Mouse (Mus musculus) MEL (cell line): ENCODE measurements at regions not wholly inside any gene's neighbourhood (a gene's known extent, or its start where the extent isn't known, plus 50 kb on each side); places are given as distances from the start of the nearest gene placed in this dataset.

Experiments
- DNase-seq: peaks from one replicate; pipeline ENCODE4 v3.0.0; 2011; ENCODE audit warnings: low read depth, low spot score
- H3K27ac ChIP-seq: 2 replicates; pipeline ENCODE4 v1.5.1; 2012; ENCODE audit warnings: low read depth, mild to moderate bottlenecking, control low read depth, low read length, moderate library complexity; ENCODE audit not compliant: control insufficient read depth
- H3K27me3 ChIP-seq, 2 experiments: fragments of 150-350 bp in 1 of 2; sonication (generic) in 1 of 2; 2 replicates each; pipeline ENCODE4 v1.6.1; 2012; ENCODE audit warnings: low read length in 2 of 2, mild to moderate bottlenecking in 2 of 2, improper control_type of control experiment in 1 of 2, moderate library complexity in 1 of 2; ENCODE audit not compliant: insufficient read depth in 2 of 2, control insufficient read depth in 1 of 2
- H3K36me3 ChIP-seq, 2 experiments: 2 replicates each; pipeline ENCODE4 v1.6.1; 2012 to 2014; ENCODE audit warnings: low read length in 2 of 2, improper control_type of control experiment in 1 of 2, inconsistent platforms in 1 of 2, mild to moderate bottlenecking in 1 of 2; ENCODE audit not compliant: insufficient read depth in 2 of 2, control insufficient read depth in 1 of 2
- H3K4me1 ChIP-seq, 2 experiments: fragments of 150-350 bp in 1 of 2; sonication (generic) in 1 of 2; 2 replicates each; pipeline ENCODE4 v1.6.1; 2012; ENCODE audit warnings: low read length in 2 of 2, improper control_type of control experiment in 1 of 2, mild to moderate bottlenecking in 1 of 2; ENCODE audit not compliant: insufficient read depth in 2 of 2, control insufficient read depth in 1 of 2
- H3K4me3 ChIP-seq, 2 experiments: fragments of 150-350 bp in 1 of 2; sonication (generic) in 1 of 2; 2 replicates each; pipeline ENCODE4 v1.5.1; 2012; ENCODE audit warnings: low read depth in 2 of 2, low read length in 2 of 2, mild to moderate bottlenecking in 2 of 2, moderate library complexity in 2 of 2, control low read depth in 1 of 2, improper control_type of control experiment in 1 of 2; ENCODE audit not compliant: control insufficient read depth in 1 of 2, insufficient read depth in 1 of 2
- H3K79me2 ChIP-seq: 2 replicates; pipeline ENCODE4 v1.6.1; 2012; ENCODE audit warnings: mild to moderate bottlenecking, low read length, moderate library complexity; ENCODE audit not compliant: control insufficient read depth, poor library complexity, insufficient read depth
- H3K9ac ChIP-seq: 2 replicates; pipeline ENCODE4 v1.6.1; 2012; ENCODE audit warnings: low read depth, mild to moderate bottlenecking, control low read depth, low read length, moderate library complexity; ENCODE audit not compliant: control insufficient read depth, poor library complexity, severe bottlenecking
- H3K9me3 ChIP-seq: fragments of 150-350 bp; sonication (generic); replicated peaks from 2 replicates; pipeline ENCODE4 v1.6.1; 2012; ENCODE audit warnings: mild to moderate bottlenecking, low read length, improper control_type of control experiment, moderate library complexity; ENCODE audit not compliant: insufficient read depth
- CHD1 ChIP-seq: IDR thresholded peaks from 2 replicates; pipeline ENCODE4 v1.6.1; 2012; ENCODE audit warnings: low read depth, mild to moderate bottlenecking, inconsistent platforms, low read length, improper control_type of control experiment
- CHD2 ChIP-seq: IDR thresholded peaks from 2 replicates; pipeline ENCODE4 v1.6.1; 2011; ENCODE audit warnings: low read length, improper control_type of control experiment
- CTCF ChIP-seq, 3 experiments: IDR thresholded peaks in 2 of 3; conservative IDR thresholded peaks in 1 of 3; 2 replicates each; pipeline ENCODE4 v1.5.1; 2011 to 2012; ENCODE audit warnings: low read length in 3 of 3, low read depth in 2 of 3, mild to moderate bottlenecking in 2 of 3, improper control_type of control experiment in 1 of 3, inconsistent platforms in 1 of 3, mixed read lengths in 1 of 3, moderate library complexity in 1 of 3; ENCODE audit not compliant: control insufficient read depth in 1 of 3, insufficient read depth in 1 of 3, poor library complexity in 1 of 3, severe bottlenecking in 1 of 3
- E2F4 ChIP-seq: IDR thresholded peaks from 2 replicates; pipeline ENCODE4 v1.6.1; 2011; ENCODE audit warnings: low read depth, low read length, improper control_type of control experiment, borderline replicate concordance
- ELF1 ChIP-seq: IDR thresholded peaks from 2 replicates; pipeline ENCODE4 v1.6.1; 2014; ENCODE audit warnings: low read depth, mild to moderate bottlenecking, inconsistent platforms, low read length, improper control_type of control experiment, moderate library complexity
- ETS1 ChIP-seq: IDR thresholded peaks from 2 replicates; pipeline ENCODE4 v1.6.1; 2012; ENCODE audit warnings: low read depth, mild to moderate bottlenecking, inconsistent platforms, low read length, improper control_type of control experiment, moderate library complexity
- JUND ChIP-seq: IDR thresholded peaks from 2 replicates; pipeline ENCODE4 v1.6.1; 2011; ENCODE audit warnings: low read depth, mild to moderate bottlenecking, improper control_type of control experiment, low read length
- KAT2A ChIP-seq: conservative IDR thresholded peaks from 2 replicates; pipeline ENCODE4 v1.6.1; 2012; ENCODE audit warnings: low read depth, low read length, improper control_type of control experiment, inconsistent platforms
- MAFK ChIP-seq: IDR thresholded peaks from 2 replicates; pipeline ENCODE4 v1.6.1; 2011; ENCODE audit warnings: low read depth, mild to moderate bottlenecking, low read length, improper control_type of control experiment, borderline replicate concordance
- MAX ChIP-seq: IDR thresholded peaks from 2 replicates; pipeline ENCODE4 v1.6.1; 2011; ENCODE audit warnings: low read length, improper control_type of control experiment
- MEF2A ChIP-seq: IDR thresholded peaks from 2 replicates; pipeline ENCODE4 v1.6.1; 2014; ENCODE audit warnings: low read depth, mild to moderate bottlenecking, inconsistent platforms, low read length, improper control_type of control experiment; ENCODE audit not compliant: poor library complexity, insufficient replicate concordance, severe bottlenecking; ENCODE audit errors: extremely low read depth
- MXI1 ChIP-seq: IDR thresholded peaks from 2 replicates; pipeline ENCODE4 v1.6.1; 2011; ENCODE audit warnings: mild to moderate bottlenecking, low read depth, low read length, improper control_type of control experiment
- NELFE ChIP-seq: IDR thresholded peaks from 2 replicates; pipeline ENCODE4 v1.6.1; 2011; ENCODE audit warnings: low read depth, low read length, improper control_type of control experiment
- NRF1 ChIP-seq: IDR thresholded peaks from 2 replicates; pipeline ENCODE4 v1.6.1; 2014; ENCODE audit warnings: low read depth, mild to moderate bottlenecking, inconsistent platforms, low read length, improper control_type of control experiment, moderate library complexity; ENCODE audit not compliant: poor library complexity, insufficient read depth, severe bottlenecking
- POLR2A ChIP-seq, 2 experiments: IDR thresholded peaks; 2 replicates each; pipeline ENCODE4 v1.6.1; 2011 to 2012; ENCODE audit warnings: low read length in 2 of 2, mild to moderate bottlenecking in 2 of 2, control low read depth in 1 of 2, improper control_type of control experiment in 1 of 2, low read depth in 1 of 2, moderate library complexity in 1 of 2; ENCODE audit not compliant: control insufficient read depth in 1 of 2, insufficient read depth in 1 of 2, poor library complexity in 1 of 2
- POLR2AphosphoS2 ChIP-seq: IDR thresholded peaks from 2 replicates; pipeline ENCODE4 v1.6.1; 2011; ENCODE audit warnings: low read length, improper control_type of control experiment
- POLR2AphosphoS5 ChIP-seq: IDR thresholded peaks from 2 replicates; pipeline ENCODE4 v1.6.1; 2012; ENCODE audit warnings: low read depth, borderline replicate concordance, mild to moderate bottlenecking, inconsistent platforms, low read length, moderate library complexity, mixed read lengths
- RAD21 ChIP-seq: IDR thresholded peaks from 2 replicates; pipeline ENCODE4 v1.6.1; 2011; ENCODE audit warnings: mild to moderate bottlenecking, low read depth, low read length, improper control_type of control experiment
- SIN3A ChIP-seq: IDR thresholded peaks from 2 replicates; pipeline ENCODE4 v1.6.1; 2012; ENCODE audit warnings: low read length, improper control_type of control experiment, inconsistent platforms
- SMC3 ChIP-seq: IDR thresholded peaks from 2 replicates; pipeline ENCODE4 v1.6.1; 2011; ENCODE audit warnings: low read depth, low read length, improper control_type of control experiment
- TAL1 ChIP-seq: IDR thresholded peaks from 2 replicates; pipeline ENCODE4 v1.6.1; 2012; ENCODE audit warnings: mild to moderate bottlenecking, inconsistent platforms, low read length, moderate library complexity, mixed read lengths
- TCF12 ChIP-seq: IDR thresholded peaks from 2 replicates; pipeline ENCODE4 v1.6.1; 2014; ENCODE audit warnings: low read depth, mild to moderate bottlenecking, inconsistent platforms, low read length, improper control_type of control experiment, moderate library complexity
- USF1 ChIP-seq: IDR thresholded peaks from 2 replicates; pipeline ENCODE4 v1.6.1; 2014; ENCODE audit warnings: low read depth, mild to moderate bottlenecking, inconsistent platforms, low read length, improper control_type of control experiment, moderate library complexity
- USF2 ChIP-seq, 2 experiments: IDR thresholded peaks; 2 replicates each; pipeline ENCODE4 v1.6.1; 2011 to 2012; ENCODE audit warnings: improper control_type of control experiment in 2 of 2, low read length in 2 of 2, borderline replicate concordance in 1 of 2, inconsistent platforms in 1 of 2, low read depth in 1 of 2, mild to moderate bottlenecking in 1 of 2; ENCODE audit not compliant: insufficient read depth in 1 of 2
- ZC3H11A ChIP-seq: IDR thresholded peaks from 2 replicates; pipeline ENCODE4 v1.6.1; 2012; ENCODE audit warnings: low read depth, mild to moderate bottlenecking, inconsistent platforms, low read length, improper control_type of control experiment
- ZKSCAN1 ChIP-seq: IDR thresholded peaks from 2 replicates; pipeline ENCODE4 v1.6.1; 2012; ENCODE audit warnings: low read depth, mild to moderate bottlenecking, inconsistent platforms, low read length, improper control_type of control experiment, moderate library complexity
- ZMIZ1 ChIP-seq: IDR thresholded peaks from 2 replicates; pipeline ENCODE4 v1.6.1; 2012; ENCODE audit warnings: low read depth, mild to moderate bottlenecking, inconsistent platforms, low read length, improper control_type of control experiment, moderate library complexity
- ZNF384 ChIP-seq: IDR thresholded peaks from 2 replicates; pipeline ENCODE4 v1.6.1; 2012; ENCODE audit warnings: low read depth, mild to moderate bottlenecking, inconsistent platforms, low read length, improper control_type of control experiment

GRCm38 (mm10) chr3:52546035-52546434 is 277.9 kb downstream of the Foxo1 start:
- no peak for TF ChIP-seq NRF1
- TF ChIP-seq SIN3A: no peak
- TF ChIP-seq CHD1: no peak
- TF ChIP-seq POLR2AphosphoS5: no peak
- no peak for TF ChIP-seq ELF1
- no peak for TF ChIP-seq USF1
- TF ChIP-seq POLR2AphosphoS2: no peak
- TF ChIP-seq MAX: no peak
- no peak for TF ChIP-seq ZNF384
- TF ChIP-seq MAFK: no peak
- TF ChIP-seq SMC3: no peak
- TF ChIP-seq ZMIZ1: no peak
- no peak for TF ChIP-seq ZKSCAN1
- TF ChIP-seq TAL1: no peak
- TF ChIP-seq USF2 (IDR thresholded peaks at IDR 0.05; ENCODE audit: borderline replicate concordance in 1 of 2, insufficient read depth in 1 of 2, low read depth in 1 of 2, low read length in 2 of 2): no peak
- TF ChIP-seq TCF12: no peak
- no peak for TF ChIP-seq NELFE
- TF ChIP-seq ZC3H11A: no peak
- no peak overlapping the region for H3K27ac ChIP-seq
- H3K79me2 ChIP-seq: no peaks in the 10 kb centered on the region
- DNase-seq: no peak
- H3K9ac ChIP-seq: no peak overlapping the region
- no peaks in the 10 kb centered on the region for H3K27me3 ChIP-seq
- H3K9me3 ChIP-seq: no peaks in the 10 kb centered on the region
- H3K4me1 ChIP-seq: no peaks in the 10 kb centered on the region
- no peaks in the 10 kb centered on the region for H3K36me3 ChIP-seq
- no peak overlapping the region for H3K4me3 ChIP-seq

GRCm38 (mm10) chr3:52543006-52543405 is 274.9 kb downstream of the Foxo1 start:
- Histone ChIP-seq H3K9me3 (no peaks in the 10 kb centered on the region), H3K4me3 (no peak overlapping the region), H3K4me1 (no peaks in the 10 kb centered on the region), H3K9ac (no peak overlapping the region), H3K27me3 (no peaks in the 10 kb centered on the region), H3K79me2 (no peaks in the 10 kb centered on the region), H3K27ac (no peak overlapping the region), H3K36me3 (no peaks in the 10 kb centered on the region)
- TF ChIP-seq POLR2A (IDR thresholded peaks at IDR 0.05; ENCODE audit: control insufficient read depth in 1 of 2, insufficient read depth in 1 of 2, low read depth in 1 of 2, low read length in 2 of 2, poor library complexity in 1 of 2) (no peak), ZMIZ1 (no peak), USF2 (IDR thresholded peaks at IDR 0.05; ENCODE audit: borderline replicate concordance in 1 of 2, insufficient read depth in 1 of 2, low read depth in 1 of 2, low read length in 2 of 2) (no peak), CTCF (IDR thresholded peaks at IDR 0.05 in 2 of 3, conservative IDR thresholded peaks at IDR 0.05 in 1 of 3; ENCODE audit: control insufficient read depth in 1 of 3, insufficient read depth in 1 of 3, low read depth in 2 of 3, low read length in 3 of 3, poor library complexity in 1 of 3, severe bottlenecking in 1 of 3) (no peak), TAL1 (no peak), USF1 (no peak), JUND (no peak), MAFK (no peak), ZNF384 (no peak), E2F4 (no peak), MXI1 (no peak), MEF2A (no peak), ZKSCAN1 (no peak), KAT2A (no peak), CHD1 (no peak), CHD2 (no peak), SMC3 (no peak), RAD21 (no peak), ETS1 (no peak), NELFE (no peak)
- no peak for DNase-seq
